Mouse (Mus musculus): ENCODE results near the gene Mfsd4b2. TPM values are rescaled to one million over a fixed set of nuclear protein-coding genes. Genes with fewer than 3 reads are reported as not detected.
"Not testable (repeated sequence)": the region's sequence is repeated elsewhere in the genome, so short reads cannot be mapped to it uniquely, and the experiment has no call there.

Mfsd4b2 gene
- total and polyA plus RNA-seq, 2 experiments from 2014 or later, result not detected

DNA sequence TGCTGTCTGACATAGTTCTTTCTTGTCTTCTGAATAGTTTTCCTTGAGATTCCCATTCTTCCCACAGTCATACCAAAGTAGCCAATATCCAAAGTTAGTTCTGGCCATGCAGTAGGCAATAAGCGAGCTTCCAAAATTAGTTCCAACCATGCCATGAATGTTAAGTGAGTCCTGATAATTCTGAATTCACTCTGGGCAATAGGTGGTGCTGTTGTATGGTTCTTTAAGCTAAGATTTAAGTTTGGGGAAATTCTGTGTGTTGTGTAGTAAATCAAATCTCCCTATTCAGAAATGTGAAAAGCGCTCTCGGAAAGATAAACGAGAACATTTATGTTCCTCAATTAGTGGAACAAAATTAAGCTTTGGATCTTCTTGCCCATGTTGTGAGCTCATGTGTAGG, 31.5 kb upstream of the Mfsd4b2 start:
- H3K4me3 ChIP-seq (ENCODE audit: low read depth, low read length), result no peak overlapping the region
- WGBS, result 54% methylated on average over 4 of the region's 4 CpGs

DNA sequence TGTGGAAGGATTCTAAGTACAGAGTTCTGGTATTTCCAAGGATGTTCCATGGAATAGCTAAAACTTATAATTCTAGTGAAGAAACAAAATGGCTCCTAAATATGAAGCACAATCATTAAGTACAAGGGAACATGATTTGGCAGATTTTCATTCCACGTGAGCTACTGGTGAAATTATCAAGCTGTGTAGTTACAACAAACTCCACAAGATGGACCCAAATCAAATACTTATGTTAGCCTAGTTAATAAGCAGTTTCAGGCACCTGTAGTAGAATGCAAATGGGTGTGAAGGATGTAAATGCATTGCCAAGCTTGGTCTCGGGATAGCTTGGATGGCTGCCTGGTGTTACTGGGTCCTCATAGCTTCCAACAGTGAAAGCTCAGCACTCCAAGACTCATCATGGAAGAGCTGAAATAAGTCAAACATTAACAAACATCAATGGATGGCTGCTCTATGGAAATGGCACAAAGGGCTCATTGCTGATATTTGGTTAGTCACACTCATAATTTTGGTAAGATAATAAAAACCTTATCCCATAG, 29.7 kb upstream of the Mfsd4b2 start:
- 35% methylated on average over 2 of the region's 2 CpGs for WGBS
- no peak for ATAC-seq
- peak; percentile 5 for DNase-seq

More for the DNA sequence above, 31.5 kb upstream of the Mfsd4b2 start:
- no peaks in the 10 kb centered on the region for H3K36me3 ChIP-seq (ENCODE audit: insufficient read depth)
- no peak overlapping the region for H3K9ac ChIP-seq
- no peaks in the 10 kb centered on the region for H3K4me1 ChIP-seq (ENCODE audit: insufficient read depth)
- no peaks in the 10 kb centered on the region; the same call in 1 of the 2 replicates for H3K27me3 ChIP-seq (ENCODE audit: insufficient read depth, low read length)
- TF ChIP-seq CTCF (IDR thresholded peaks at IDR 0.05; ENCODE audit: low read depth), result peak; percentile 72
- no peak overlapping the region for H3K4me2 ChIP-seq (ENCODE audit: low read depth)
- peak; percentile 57 for DNase-seq
- no peak for ATAC-seq
- H3K9me3 ChIP-seq (ENCODE audit: low read length), result no peaks in the 10 kb centered on the region
- no peak overlapping the region for H3K27ac ChIP-seq (ENCODE audit: low read depth, low read length)

DNA sequence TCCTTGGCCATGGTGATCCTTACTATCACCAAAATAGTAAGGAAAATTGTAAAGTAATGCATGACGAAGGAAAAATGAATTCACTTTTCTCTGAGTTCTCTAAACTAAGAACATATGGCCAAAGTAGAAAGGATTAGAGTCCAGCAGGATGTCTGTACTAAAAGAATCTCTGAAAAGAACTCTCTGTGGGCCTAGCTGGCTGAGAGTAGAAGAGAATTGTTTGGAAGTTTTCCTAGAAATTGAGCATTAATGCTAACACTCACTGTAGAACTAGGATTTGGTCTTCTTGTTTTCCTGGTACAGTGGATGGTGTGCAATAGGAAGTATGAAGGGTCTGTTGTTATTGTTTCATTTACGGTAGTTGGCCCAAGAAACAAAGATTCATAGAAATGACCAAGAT, 28.4 kb upstream of the Mfsd4b2 start:
- Histone ChIP-seq H3K36me3 (ENCODE audit: insufficient read depth) (no peaks in the 10 kb centered on the region), H3K4me1 (ENCODE audit: insufficient read depth) (no peaks in the 10 kb centered on the region), H3K9me3 (ENCODE audit: low read length) (no peaks in the 10 kb centered on the region), H3K9ac (no peak overlapping the region), H3K27me3 (ENCODE audit: insufficient read depth, low read length) (no peaks in the 10 kb centered on the region), H3K4me3 (ENCODE audit: low read depth, low read length) (no peak overlapping the region), H3K4me2 (ENCODE audit: low read depth) (no peak overlapping the region), H3K27ac (ENCODE audit: low read depth, low read length) (no peak overlapping the region)
- WGBS, result 80% methylated on average over 2 of the region's 2 CpGs
- DNase-seq, result no peak
- no peak for TF ChIP-seq CTCF (IDR thresholded peaks at IDR 0.05; ENCODE audit: low read depth)
- ATAC-seq, result no peak

More for the DNA sequence above, 29.7 kb upstream of the Mfsd4b2 start:
- no peak overlapping the region for H3K9ac ChIP-seq
- H3K4me3 ChIP-seq (ENCODE audit: low read depth, low read length), result no peak overlapping the region
- no peak overlapping the region for H3K27ac ChIP-seq (ENCODE audit: low read depth, low read length)
- no peak overlapping the region for H3K4me2 ChIP-seq (ENCODE audit: low read depth)
- no peaks in the 10 kb centered on the region for H3K36me3 ChIP-seq (ENCODE audit: insufficient read depth)
- no peaks in the 10 kb centered on the region for H3K4me1 ChIP-seq (ENCODE audit: insufficient read depth)
- TF ChIP-seq CTCF (IDR thresholded peaks at IDR 0.05; ENCODE audit: low read depth), result 0 out of 2 replicates have a peak, but pooled peaks have one; percentile 10
- no peaks in the 10 kb centered on the region for H3K9me3 ChIP-seq (ENCODE audit: low read length)
- no peaks in the 10 kb centered on the region for H3K27me3 ChIP-seq (ENCODE audit: insufficient read depth, low read length)

DNA sequence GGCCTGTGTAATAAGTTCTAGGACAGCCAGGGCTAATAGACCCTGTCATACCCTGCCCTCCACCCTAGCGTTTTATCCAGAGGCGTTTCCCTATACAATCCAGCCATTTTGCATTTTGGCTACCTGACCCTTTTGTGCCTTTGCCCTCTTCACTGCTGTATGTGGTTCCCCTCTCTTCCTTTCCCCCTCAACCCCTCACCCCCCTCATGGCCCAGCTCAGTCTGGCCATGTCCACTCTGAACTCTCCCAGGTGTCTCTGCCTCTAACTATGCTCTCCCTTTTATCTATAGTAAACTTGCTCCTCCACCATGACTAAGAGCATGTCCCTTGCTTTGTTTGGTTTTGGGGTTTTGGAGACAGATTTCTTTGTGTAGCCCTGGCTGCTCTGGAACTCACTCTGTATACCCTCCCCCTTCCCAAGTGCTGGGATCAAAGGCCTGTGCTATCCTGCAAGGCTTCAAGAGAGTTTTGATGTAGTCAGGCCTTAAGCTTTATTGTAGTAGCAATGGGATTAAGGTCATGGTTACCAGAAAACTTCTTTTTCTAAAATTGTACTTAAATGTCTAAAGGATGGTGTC, 22.7 kb upstream of the Mfsd4b2 start:
- H3K36me3 ChIP-seq (ENCODE audit: insufficient read depth), result no peaks in the 10 kb centered on the region
- no peak overlapping the region for H3K4me3 ChIP-seq (ENCODE audit: low read depth, low read length)
- ATAC-seq (no peak), DNase-seq (no peak)
- H3K27ac ChIP-seq (ENCODE audit: low read depth, low read length), result no peak overlapping the region
- no peaks in the 10 kb centered on the region for H3K27me3 ChIP-seq (ENCODE audit: insufficient read depth, low read length)
- no peak for TF ChIP-seq CTCF (IDR thresholded peaks at IDR 0.05; ENCODE audit: low read depth)
- 93% methylated on average over 2 of the region's 2 CpGs for WGBS
- H3K9me3 ChIP-seq (ENCODE audit: low read length), result no peaks in the 10 kb centered on the region
- H3K9ac ChIP-seq, result no peak overlapping the region
- no peak overlapping the region for H3K4me2 ChIP-seq (ENCODE audit: low read depth)
- H3K4me1 ChIP-seq (ENCODE audit: insufficient read depth), result no peaks in the 10 kb centered on the region

DNA sequence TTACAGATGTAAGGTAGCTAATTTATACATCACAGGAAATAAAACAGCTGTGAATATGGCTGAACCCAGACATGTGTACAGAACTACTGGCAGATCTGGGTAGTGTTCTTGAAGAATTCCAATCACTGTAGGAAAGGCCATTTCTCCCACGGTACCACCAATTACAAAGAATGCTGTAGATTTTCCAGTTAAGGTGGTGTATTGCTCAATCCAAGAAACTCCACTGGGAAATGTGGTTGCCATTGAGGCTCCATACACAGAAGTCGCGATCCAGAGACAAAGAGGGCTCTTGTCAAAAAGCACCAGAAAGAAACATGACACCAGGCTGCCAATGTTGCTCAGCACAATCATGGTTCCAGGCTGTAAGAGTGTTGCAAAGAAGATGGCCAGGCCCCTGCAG, 20.5 kb upstream of the Mfsd4b2 start:
- H3K27me3 ChIP-seq (ENCODE audit: insufficient read depth, low read length); H3K9me3 ChIP-seq (ENCODE audit: low read length); ATAC-seq; H3K36me3 ChIP-seq (ENCODE audit: insufficient read depth); H3K9ac ChIP-seq; H3K27ac ChIP-seq (ENCODE audit: low read depth, low read length); H3K4me3 ChIP-seq (ENCODE audit: low read depth, low read length); DNase-seq; H3K4me2 ChIP-seq (ENCODE audit: low read depth); H3K4me1 ChIP-seq (ENCODE audit: insufficient read depth): not testable (repeated sequence)
- 83% methylated on average over 3 of the region's 3 CpGs for WGBS

DNA sequence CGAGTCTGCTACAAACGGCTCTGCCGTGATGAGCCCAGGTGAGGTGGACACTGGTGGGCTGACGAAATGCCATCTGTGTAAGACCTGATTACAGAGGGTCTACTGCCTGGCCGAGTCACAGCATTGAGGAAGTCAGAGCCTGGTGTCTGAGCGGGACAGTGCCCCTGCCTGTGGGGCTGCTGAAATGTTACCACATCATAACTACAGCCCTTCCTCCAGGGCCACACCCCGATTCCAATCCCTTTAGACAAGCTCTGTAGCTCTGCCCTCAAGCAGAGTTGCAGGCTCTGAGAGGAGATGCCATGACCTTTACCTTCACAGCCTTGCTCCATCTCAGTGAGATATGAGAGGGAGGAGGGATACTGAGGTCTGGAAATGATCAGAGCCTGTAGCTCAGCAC, 9.8 kb upstream of the Mfsd4b2 start:
- DNase-seq, result no peak
- Histone ChIP-seq H3K9me3 (ENCODE audit: low read length) (no peaks in the 10 kb centered on the region), H3K4me3 (ENCODE audit: low read depth, low read length) (no peak overlapping the region), H3K4me1 (ENCODE audit: insufficient read depth) (no peaks in the 10 kb centered on the region), H3K9ac (no peak overlapping the region), H3K27me3 (ENCODE audit: insufficient read depth, low read length) (no peaks in the 10 kb centered on the region), H3K36me3 (ENCODE audit: insufficient read depth) (no peaks in the 10 kb centered on the region), H3K4me2 (ENCODE audit: low read depth) (no peak overlapping the region), H3K27ac (ENCODE audit: low read depth, low read length) (no peak overlapping the region)
- 83% methylated on average over 7 of the region's 7 CpGs for WGBS
- no peak for TF ChIP-seq CTCF (IDR thresholded peaks at IDR 0.05; ENCODE audit: low read depth)
- ATAC-seq, result no peak

DNA sequence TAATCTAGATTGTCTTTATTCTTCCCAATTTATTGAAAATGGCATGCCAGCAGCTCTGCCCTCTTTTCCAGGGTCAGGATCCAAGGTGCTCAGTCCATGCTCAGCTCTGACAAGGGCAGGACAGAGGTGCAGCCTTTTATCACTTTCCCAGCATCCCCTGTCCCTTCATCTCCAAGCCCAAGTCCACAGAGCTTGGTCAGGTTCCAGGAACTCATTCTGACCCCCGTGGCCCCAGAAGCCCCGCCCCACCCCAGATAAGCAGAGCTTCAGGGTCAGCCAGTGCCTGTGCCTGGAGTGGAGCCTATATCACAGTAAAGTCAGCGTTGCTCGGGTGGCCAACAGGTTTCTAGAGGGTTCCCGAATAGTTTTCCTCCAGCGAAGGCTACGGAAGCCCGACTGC, 2.2 kb downstream of the Mfsd4b2 start:
- H3K36me3 ChIP-seq (ENCODE audit: insufficient read depth); H3K27ac ChIP-seq (ENCODE audit: low read depth, low read length); H3K4me1 ChIP-seq (ENCODE audit: insufficient read depth); DNase-seq; H3K4me2 ChIP-seq (ENCODE audit: low read depth); H3K9me3 ChIP-seq (ENCODE audit: low read length); H3K9ac ChIP-seq; H3K27me3 ChIP-seq (ENCODE audit: insufficient read depth, low read length); H3K4me3 ChIP-seq (ENCODE audit: low read depth, low read length); ATAC-seq: not testable (repeated sequence)
- WGBS, result 77% methylated on average over 8 of the region's 8 CpGs

Data from forebrain, postnatal 0 days (tissue).